Mouse (Mus musculus) kidney, adult 18-20 months (tissue): ENCODE measurements around the gene Atg4d.
"Not testable (repeated sequence)": the region's sequence is repeated elsewhere in the genome, so short reads cannot be mapped to it uniquely, and the experiment has no call there.

Source experiments
- DNase-seq: peaks from one replicate; pipeline ENCODE4 v3.0.0; 2021

Gene Atg4d

GRCm38 (mm10) chr9:21265000-21265561 is at the start of gene Atg4d:
Gene Atg4d (plus strand): TSS chr9:21265293.
- DNase-seq: peak; percentile 97

GRCm38 (mm10) chr9:21216050-21216841 is 48.8 kb upstream of the Atg4d start:
- DNase-seq: no peak

GRCm38 (mm10) chr9:21219820-21220219 is 45.3 kb upstream of the Atg4d start:
- no peak for DNase-seq

DNA sequence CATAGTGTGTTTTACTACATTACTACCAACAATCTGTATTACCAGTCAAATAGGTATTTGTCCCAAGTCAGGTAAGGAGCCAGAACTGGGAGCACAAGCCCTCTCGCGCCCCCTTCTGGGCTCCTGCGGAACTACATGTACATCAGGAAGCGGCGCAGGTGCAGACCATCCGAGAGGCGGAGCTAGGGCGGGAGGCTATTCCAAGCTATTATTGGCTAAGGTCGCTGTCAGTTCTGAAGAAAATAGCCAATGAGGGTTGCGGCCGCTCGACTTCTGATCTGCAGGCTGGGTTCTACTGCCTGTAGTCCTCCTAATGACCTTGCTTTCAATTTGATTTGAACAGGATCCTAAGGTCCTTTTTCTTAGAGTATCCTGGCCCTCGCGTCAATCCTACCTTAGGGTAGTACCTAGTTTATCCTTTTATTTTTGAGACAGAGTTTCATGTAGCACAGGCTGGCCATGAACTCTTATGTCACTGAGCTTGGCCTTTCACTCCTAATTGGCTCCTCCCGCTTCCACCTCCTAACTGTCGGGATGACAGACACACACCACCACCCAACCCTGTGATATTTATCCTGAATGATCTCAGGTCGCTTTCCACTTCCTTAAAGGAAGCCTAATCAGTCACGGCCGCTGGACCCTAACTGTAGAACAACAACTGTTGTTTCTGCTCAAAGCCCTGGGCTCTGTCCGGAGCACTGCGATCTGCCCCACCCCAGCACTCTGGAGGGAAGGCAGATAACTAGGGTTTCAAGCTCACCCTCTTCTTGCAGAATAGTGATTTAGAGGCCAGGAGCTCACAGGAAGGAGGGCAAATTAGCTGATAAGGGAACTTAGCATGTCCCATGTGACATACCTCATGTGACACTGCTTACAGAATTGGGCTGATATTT is 44.4 kb upstream of the Atg4d start:
- DNase-seq: peak; percentile 97

- peak; percentile 29 for DNase-seq
Observed at GRCm38 (mm10) chr9:21221383-21221929, 43.6 kb upstream of the Atg4d start.

DNA sequence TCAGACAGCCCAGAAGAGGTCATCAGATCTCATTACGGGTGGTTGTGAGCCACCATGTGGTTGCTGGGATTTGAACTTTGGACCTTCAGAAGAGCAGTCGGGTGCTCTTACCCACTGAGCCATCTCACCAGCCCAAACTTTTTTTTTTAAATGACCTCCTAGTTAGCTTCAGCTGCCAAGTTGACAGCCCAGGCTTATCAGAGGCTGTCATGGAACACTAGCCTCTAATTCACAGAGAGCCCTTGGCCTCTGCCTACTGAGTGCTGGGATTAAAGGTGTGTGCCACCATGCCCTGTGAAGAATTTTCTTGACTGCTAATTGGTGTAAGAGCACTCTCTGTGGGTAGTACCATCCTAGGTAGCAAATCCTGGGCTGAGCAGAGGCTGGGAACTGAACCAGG is 41.6 kb upstream of the Atg4d start:
- not testable (repeated sequence) for DNase-seq

DNA sequence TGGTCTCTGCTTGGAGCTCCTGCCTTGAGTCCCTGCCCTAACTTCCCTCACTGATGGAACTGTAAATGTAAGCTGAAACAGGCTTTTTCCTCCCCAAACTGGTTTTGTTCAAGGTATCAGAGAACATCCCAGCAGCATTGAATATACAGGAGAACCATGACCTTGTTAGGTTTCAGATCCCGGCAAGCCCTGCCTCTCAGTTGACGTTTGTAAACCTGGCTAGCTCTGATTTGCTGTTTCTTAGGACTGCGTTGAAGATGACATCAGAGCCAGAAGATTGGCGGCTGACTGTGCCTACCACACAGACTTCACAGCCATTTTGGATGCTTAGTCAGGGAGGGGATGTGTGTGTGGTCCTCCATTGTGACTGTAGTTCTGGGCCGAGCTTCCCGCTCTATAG is 41.2 kb upstream of the Atg4d start:
- no peak for DNase-seq

DNA sequence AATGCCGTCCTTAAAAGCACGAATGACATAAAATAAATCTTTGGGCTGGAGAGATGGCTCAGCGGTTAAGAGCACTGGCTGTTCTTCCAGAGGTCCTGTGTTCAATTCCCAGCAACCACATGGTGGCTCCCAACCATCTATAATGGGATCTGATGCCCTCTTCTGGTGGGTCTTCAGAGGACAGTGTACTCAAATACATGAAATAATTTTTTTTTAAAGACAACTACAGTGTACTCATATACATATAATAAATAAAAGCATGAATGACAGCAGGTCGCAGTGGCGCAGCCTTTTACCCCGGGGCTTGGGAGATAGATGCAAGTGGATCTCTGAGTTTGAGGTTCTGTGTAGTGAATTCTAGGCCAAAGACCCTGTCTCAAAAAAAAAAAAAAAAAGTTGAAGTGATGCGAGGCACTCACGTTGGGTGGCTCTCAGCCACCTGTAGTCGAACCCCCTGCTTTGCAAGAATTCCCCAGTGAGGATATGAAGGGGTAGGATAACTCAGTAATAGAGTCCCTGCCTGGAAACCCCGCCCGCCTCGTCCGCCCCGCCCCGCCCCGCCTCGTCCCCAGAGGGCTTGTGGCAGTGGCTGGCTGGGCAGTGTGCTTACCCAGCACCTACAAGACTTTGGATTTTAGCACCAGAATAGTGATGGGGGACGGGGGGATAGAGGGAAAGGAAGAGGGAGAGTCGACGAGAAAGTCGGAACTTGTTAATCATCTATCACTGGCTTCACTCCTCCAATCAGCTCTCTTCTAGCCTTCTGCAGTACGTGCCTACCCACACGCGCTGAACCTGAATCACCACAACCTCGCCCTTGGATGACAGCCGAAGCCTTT is 40.3 kb upstream of the Atg4d start:
- DNase-seq: peak; percentile 53

- no peak for DNase-seq
Observed at GRCm38 (mm10) chr9:21225415-21225758, 39.7 kb upstream of the Atg4d start.

DNA sequence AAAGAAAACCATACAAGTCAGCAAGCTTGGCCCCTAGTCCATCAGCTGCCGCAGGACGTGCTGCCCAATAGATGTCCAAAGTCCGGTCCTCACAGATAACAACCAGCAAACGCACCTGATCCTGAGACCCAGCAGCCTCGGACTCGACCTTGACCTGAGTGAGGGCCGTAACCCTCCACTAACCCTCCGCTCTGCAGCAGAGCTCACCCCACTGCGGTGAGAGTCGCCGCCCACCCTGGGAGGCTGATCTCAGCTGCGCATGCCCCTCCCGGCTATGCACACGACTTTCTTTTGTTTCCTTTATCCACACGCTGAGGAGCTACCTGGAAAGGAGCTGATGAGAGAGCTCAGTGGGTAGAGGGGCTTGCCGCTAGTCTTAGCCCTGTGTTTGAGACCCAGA is 37.8 kb upstream of the Atg4d start:
- DNase-seq: no peak

- DNase-seq: no peak
Observed at GRCm38 (mm10) chr9:21231551-21231950, 33.5 kb upstream of the Atg4d start.

- no peak for DNase-seq
Observed at GRCm38 (mm10) chr9:21232867-21233266, 32.2 kb upstream of the Atg4d start.

- no peak for DNase-seq
Observed at GRCm38 (mm10) chr9:21233366-21233765, 31.7 kb upstream of the Atg4d start.

DNA sequence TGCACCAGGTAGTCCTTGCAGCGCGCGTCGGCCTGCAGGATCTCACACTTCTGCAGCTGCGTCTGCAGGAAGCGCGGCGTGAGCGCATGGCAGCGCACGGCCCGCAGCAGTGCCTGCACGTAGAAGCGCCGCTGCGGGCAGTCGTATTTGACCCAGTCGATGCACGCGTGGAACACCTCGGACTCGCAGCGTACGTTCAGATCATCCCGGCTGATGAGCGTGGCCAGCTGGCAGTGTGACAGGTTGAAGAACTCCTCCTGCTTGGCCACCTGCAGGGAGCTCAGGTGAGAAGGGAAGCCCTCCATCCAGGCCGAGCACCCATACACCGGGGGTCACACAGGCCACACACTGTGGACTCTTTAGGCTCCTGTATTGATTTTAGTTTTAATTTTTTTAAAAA is 31.3 kb upstream of the Atg4d start:
- no peak for DNase-seq

DNA sequence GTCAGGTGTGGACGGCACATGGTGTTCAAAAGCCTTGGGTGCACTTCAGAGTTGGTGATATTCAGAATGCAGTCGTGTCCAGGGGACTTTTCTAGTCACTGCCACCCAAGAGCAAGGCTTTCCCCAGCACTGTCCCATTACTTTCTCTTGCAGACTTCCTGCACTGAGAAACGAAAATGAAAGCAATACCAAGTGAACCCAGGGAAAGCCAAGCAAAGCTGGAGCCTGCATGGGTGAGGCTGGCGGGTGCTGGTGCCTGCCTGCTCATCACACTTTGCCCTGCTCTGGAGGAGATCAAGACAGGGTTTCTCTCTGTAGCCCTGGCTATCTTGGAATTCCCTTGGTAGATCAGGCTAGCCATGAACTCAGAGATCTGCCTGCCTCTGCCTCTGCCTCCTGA is 29.8 kb upstream of the Atg4d start:
- DNase-seq: no peak

DNA sequence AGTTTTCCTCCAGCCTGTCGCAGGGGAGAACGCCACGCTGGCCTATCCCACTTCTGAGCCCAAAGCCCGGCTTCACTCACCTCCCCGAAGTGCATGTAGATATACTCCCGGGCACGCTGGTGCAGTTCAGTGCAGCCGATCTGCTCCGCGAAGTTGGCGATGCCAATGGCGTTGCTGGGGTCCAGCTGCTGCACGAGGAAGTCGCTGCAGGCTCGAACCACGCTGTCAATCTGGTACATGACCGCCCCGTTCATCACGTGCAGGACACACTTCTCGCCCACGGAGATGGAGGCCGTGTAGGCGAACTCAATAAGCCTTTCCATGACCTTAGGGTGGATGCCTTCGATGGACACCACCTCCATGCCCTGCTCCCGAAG is 28.1 kb upstream of the Atg4d start:
- DNase-seq: no peak

- peak; percentile 30 for DNase-seq
Observed at GRCm38 (mm10) chr9:21237368-21238003, 27.6 kb upstream of the Atg4d start.

DNA sequence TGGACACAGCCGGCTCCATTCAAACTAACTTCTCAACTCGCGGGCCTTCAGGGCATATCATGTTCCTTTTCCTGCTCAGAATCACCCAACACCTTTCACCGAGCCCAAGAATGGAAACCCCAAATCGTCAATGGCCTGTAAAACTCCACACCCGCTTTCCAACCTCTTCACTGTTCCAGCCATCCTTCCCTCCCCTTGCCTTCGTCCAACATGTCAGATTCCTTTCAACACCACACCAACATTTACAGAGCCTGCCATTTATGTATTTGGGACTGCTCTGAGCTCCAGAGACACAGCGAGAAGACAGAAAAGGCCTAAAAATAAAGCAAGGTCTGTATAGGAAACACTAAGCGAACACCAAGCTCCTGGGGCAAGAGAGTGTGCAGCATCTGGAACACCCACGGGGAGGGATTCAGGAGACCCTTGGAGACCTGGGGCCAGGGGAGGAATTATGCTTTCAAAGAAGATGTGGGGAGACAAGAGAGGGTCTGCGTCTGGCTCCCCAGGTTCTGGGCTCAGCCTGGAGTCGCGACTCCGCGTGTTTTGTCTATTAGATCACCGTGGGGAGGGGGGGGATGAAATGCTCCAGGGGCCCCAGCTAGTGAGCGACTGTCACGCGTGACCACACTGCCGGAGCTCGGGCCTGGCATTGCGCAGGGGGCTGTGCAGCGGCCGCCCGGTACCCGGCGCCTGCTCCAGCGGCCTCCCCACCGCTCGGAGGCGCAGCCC is 26.9 kb upstream of the Atg4d start:
- DNase-seq: peak; percentile 42

DNA sequence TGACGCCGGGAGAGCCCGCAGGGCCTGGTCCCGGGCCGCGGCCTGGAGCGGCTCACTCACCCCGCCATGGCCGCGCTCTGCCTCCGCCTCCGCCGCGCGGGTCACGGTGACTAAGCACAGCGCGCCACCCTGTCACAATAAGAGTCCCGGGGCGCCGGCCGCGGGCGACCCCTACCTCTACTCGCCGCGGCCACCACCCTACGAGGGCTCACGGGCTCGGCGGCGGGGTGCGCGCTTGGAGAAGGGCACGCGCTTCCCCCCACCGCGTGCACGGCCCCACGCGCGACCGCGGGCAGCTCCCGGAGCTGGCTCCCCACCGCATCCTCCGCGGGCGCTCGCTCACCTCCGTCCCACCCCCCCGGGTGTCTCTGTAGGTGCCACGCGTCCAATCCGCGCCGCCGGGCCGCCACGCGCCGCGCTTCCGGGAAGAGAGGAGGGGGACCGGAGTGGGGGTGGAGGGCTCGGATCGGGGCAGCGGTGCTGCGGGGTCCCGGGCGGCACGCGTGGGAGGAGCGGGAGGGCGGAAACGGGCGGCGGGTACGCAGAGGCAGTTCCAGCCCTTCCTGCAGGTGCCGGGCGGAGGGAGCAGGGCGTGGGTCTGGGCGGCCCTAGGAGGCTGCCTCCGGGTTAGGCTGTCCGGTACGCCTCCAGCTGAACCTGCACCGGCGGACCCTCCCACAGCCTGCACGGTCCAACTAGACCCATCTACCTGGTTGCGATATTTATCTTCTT is 26.2 kb upstream of the Atg4d start, which contains the start of gene Keap1:
Keap1 (minus strand) TSS at position 629 of the 732 bp plus-strand sequence.
- peak; percentile 90 for DNase-seq

GRCm38 (mm10) chr9:21239465-21239848 is 25.6 kb upstream of the Atg4d start:
- no peak for DNase-seq

GRCm38 (mm10) chr9:21241343-21241742 is 23.8 kb upstream of the Atg4d start:
- DNase-seq: peak; percentile 89
